Mouse (Mus musculus): ENCODE data around the gene Trcg1.

- TF ChIP-seq CTCF (conservative IDR thresholded peaks at IDR 0.05; ENCODE audit: insufficient read depth, insufficient read length, low read depth, low read length), result no peak
- no peak for TF ChIP-seq POLR2A (IDR thresholded peaks at IDR 0.05; ENCODE audit: low read depth, low read length)
These were observed 9.2 kb upstream of the Trcg1 start for GRCm38 (mm10) chr9:57227203-57227602.

All from kidney, adult 2 months (tissue).